Mouse (Mus musculus) MEL-GATA-1-ER (cell line): ENCODE measurements around the gene Mtor.

Source experiments
- DNase-seq: peaks from one replicate; pipeline ENCODE4 v3.0.0-alpha.2; 2012; ENCODE audit warnings: low read depth; ENCODE audit errors: extremely low read depth

Gene Mtor

GRCm38 (mm10) chr4:148530778-148531177 lies 82.4 kb downstream of the Mtor start:
- DNase-seq, result no peak

DNA sequence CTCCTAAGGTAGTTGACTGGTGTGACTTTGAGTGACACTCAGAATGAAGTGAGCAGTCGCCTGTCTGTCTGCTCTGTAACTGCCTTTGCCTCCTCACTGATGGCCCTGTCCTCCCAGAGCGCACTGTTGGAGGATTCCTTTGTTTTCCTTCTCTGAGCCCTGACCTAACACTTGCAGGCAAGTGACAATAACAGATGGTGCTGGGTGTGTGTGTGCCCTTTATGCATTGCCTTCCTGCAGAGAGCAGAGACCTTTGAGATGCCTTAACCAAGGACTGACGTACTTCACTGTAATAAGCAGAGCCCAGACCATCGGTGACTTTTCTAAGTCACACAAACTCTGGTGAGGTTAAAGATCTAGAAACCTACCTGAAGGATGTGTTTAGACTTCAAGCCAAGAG lies 82.9 kb downstream of the Mtor start:
- no peak for DNase-seq

DNA sequence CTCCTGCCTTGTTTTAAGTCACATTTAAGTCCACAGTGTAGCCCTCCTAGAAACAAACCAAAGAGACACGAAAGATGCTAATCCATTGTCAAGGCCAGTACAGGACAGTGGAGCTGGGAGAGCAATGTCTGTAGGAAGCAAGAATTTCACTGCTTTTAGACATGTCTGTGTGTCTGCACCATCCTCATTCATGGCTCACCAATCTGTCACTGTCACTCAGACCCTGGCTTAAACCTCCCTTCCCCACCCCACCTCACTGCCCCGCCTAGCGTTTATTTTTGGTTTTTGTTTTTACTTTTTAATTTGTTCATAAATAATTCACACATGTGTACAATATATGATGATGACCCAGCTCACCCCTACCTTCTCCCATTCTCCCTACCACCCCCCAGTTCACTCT lies 84.1 kb downstream of the Mtor start:
- no peak for DNase-seq

- no peak for DNase-seq
These were observed 85.4 kb downstream of the Mtor start for GRCm38 (mm10) chr4:148533613-148534328.

DNA sequence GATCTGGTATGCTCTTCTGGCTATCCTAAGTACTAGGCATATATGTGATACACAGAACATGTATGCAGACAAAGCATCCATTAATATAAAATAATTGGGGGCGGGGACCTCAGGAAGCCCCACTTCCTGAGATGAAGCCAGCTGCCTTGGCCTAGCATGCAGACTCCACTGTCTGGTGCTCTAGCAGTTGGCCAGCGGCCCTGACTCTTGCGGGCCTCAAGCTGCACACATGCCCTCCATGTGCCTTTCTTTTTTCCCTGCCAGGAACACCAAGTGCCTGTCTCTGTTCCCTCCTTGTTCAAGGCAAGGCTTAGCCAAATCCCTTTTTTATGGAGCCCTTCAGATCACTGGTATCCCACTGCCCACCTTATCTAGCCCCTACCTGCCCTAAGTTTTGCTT lies 87.5 kb downstream of the Mtor start:
- DNase-seq, result no peak

- DNase-seq, result no peak
These were observed 100.7 kb downstream of the Mtor start for GRCm38 (mm10) chr4:148549106-148549505.

- DNase-seq, result peak; percentile 7
These were observed 109.4 kb downstream of the Mtor start for GRCm38 (mm10) chr4:148557766-148558165.

GRCm38 (mm10) chr4:148558297-148559000 lies 110.0 kb downstream of the Mtor start, which contains the start of gene Exosc10:
TSS of gene Exosc10 (plus strand) at chr4:148558429.
- DNase-seq, result peak; percentile 36

DNA sequence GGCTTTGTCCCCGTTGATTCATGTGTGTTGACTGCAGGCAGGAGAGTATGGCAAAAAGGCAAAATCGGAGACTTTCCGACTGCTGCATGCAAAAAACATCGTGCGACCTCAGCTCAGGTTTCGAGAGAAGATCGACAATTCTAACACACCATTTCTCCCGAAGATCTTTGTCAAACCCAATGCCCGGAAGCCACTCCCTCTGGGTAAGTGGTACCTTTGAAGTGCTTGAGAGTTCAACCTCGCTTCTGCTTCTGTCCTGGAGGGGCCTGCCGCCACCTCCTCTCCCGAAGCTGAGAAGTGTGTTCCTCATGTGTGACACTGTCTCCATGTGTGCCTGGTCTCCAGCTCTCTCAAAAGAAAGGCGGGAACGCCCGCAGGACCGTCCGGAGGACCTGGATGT lies 114.3 kb downstream of the Mtor start:
- DNase-seq, result no peak

GRCm38 (mm10) chr4:148563595-148563994 lies 115.2 kb downstream of the Mtor start:
- DNase-seq, result no peak

- DNase-seq, result no peak
These were observed 121.7 kb downstream of the Mtor start for GRCm38 (mm10) chr4:148570138-148570537.

- no peak for DNase-seq
These were observed 122.4 kb downstream of the Mtor start for GRCm38 (mm10) chr4:148570693-148571295.

GRCm38 (mm10) chr4:148573222-148573621 lies 124.8 kb downstream of the Mtor start:
- peak; percentile 39 for DNase-seq

GRCm38 (mm10) chr4:148580765-148581164 lies 132.4 kb downstream of the Mtor start:
- no peak for DNase-seq

GRCm38 (mm10) chr4:148581422-148581821 lies 133.0 kb downstream of the Mtor start:
- DNase-seq, result no peak

GRCm38 (mm10) chr4:148583257-148583656 lies 134.8 kb downstream of the Mtor start:
- DNase-seq, result peak; percentile 92

GRCm38 (mm10) chr4:148586648-148587047 lies 138.2 kb downstream of the Mtor start:
- peak; percentile 64 for DNase-seq

DNA sequence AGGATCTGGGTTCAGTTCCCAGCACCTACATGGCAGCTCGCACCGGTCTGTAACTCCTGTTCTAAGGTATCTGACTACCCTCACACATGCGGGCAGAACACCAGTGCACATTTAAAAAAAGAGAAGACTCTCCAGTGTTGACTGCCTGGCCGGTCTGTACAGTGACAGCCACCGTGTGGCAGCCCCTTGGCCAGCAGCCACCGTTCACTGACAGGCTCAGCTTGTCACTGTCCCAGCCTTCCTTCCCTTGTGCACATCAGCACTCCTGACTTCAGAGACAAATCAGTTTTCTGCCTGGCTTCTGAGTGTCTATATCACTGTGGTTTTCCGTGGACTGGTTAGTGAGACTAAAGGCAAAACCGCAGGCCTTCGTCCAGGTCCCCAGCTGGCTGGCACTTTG lies 140.4 kb downstream of the Mtor start:
- no peak for DNase-seq

- no peak for DNase-seq
These were observed 141.2 kb downstream of the Mtor start for GRCm38 (mm10) chr4:148589565-148589964.

DNA sequence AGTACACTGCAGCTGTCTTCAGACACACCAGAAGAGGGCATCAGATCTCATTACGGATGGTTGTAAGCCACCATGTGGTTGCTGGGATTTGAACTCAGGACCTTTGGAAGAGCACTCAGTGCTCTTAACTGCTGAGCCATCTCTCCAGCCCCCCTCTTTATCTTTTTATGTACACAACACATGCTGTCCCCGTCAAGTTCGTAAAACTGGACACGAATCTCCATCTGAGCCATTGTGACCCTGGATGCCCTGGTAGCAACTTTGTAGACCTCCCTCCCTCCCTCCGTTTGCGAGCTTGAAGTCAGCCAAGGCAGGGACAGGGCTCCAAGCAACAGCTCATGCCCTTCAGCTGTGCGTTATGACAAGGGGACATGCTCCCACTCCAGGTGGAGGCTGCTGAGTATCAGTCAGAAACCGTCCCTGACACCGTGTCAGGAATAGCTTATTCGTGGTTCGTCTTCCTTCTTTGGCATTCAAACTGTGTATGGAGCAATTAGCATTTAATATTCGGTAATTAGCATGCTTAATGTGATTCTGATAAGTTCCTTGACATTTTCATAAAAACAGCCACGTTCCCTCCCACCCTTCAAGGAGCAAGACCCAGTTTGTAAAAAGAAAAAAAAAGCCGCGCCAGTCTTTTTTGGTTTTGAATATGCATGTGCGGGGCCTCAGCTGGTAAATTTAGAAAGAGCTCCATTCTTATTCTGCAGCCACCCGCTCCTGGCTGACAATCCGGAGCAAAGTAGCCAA lies 142.2 kb downstream of the Mtor start:
- DNase-seq, result no peak

GRCm38 (mm10) chr4:148591171-148591630 lies 142.8 kb downstream of the Mtor start, which contains the start of gene Srm:
TSS of gene Srm (plus strand) at chr4:148591503.
- DNase-seq, result peak; percentile 91
